Mouse (Mus musculus) layer of hippocampus, postnatal 36 days (tissue): Measurements from ENCODE around the gene Celf1. TPM values are rescaled to one million over a fixed set of nuclear protein-coding genes. Genes with fewer than 3 reads are reported as not detected.

Experiments
- DNase-seq, 2 experiments: peaks; one replicate each; pipeline ENCODE4 v3.0.0; 2022
- total RNA-seq, 2 experiments: library from RNA; stranded (reverse); gene quantifications; 2 replicates each; pipeline ENCODE4 v1.2.3; 2021

Gene Celf1
- total RNA-seq, 2 experiments from 2014 or later = 148 to 152 TPM

DNA sequence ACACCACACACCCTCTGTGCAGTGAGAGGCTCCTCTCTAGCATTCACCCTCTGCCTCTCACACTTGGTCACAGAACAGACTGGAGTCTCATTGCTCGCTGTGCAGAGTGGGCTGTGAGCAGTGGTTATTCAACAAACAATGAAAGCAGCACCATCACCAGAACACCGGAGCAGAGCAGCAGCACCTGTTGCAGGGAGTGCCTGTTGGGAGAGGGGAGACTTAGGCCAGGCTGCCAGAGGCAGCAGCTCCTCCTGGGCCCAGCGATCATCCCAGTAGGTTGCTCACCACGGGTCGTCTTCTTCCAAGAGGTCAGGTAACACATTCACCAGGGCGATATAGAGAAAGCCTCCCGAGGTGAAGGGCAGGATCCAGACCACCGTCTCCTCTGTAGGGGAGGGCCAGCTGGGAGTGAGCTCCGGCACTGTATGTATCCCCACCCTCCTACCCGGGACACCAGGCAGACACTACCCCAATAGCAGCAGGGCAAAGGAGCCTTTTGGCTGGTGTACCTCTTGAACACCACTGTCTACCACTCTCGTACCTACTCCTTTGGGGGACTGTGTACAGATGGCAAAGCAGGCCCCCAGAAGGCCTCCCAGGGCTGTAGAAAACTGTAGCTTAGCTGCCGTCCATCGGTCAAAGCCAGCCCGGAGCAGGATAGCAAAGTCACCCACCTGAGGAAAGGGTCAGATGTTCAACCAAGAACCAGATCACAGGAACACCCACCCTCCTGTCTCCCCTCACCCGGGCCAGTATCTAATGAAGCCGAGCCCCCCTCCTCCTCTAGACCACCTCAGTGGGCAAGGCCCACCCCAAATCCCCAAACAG lies 122.8 kb downstream of the Celf1 start:
- no peak for DNase-seq

DNA sequence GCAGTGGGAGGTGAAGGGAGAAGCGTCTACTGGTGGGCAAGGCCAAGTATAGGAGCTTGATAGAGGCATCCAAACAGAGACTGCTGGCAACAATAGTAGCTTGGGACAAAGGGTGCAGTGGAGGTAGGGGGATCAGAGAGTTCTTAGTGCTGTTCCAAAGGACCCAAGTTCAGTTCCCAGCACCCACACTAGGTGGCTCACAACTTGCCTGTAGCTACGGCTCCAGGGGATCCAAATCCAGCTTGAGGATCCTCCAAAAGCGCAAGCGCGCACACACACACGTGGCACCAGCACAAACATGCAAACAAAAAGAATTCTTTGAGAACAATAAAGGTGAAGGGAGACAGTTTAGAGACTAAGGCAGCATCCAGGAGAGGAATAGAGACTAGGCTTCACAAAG lies 124.0 kb downstream of the Celf1 start:
- no peak for DNase-seq

DNA sequence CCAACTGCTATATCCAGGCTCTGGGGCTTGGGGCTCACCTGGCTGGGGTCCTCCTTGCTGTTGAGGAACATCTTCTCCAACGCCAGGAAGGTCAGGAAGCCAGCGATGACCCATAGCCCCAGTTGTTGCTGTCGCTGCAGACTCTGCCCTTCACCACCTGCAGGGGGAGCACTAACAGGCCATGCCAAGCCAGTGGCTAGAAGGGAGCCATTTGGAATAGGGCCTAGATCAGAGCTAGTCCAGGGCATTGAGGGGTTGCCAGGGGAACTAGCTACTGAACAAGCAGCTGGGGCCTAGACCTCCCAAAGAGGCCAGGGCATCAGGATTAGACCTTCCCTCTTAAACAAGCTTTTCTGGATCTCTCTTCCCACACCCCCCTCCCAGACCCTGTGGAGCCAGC lies 125.4 kb downstream of the Celf1 start:
- DNase-seq = peak in 1 of 2 experiments; percentile 37

DNA sequence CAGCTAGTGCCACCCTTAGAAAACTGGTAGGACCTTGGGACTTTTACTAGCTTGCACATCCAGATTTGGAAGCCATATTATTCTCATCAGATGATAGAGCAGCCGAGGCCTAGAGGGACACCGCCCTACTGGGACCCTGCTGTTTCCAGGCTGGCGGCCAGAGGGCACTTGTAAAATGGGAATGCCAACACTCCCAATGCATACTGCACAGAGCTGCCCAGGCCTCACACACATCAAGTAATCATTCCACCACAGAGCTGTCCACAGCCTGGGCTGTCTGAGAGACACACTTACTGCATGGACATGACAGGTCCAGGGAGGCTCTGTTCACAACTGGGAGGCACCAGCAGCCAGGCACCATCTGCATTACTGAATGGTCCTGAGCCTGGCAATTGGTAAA lies 126.3 kb downstream of the Celf1 start:
- DNase-seq = no peak

DNA sequence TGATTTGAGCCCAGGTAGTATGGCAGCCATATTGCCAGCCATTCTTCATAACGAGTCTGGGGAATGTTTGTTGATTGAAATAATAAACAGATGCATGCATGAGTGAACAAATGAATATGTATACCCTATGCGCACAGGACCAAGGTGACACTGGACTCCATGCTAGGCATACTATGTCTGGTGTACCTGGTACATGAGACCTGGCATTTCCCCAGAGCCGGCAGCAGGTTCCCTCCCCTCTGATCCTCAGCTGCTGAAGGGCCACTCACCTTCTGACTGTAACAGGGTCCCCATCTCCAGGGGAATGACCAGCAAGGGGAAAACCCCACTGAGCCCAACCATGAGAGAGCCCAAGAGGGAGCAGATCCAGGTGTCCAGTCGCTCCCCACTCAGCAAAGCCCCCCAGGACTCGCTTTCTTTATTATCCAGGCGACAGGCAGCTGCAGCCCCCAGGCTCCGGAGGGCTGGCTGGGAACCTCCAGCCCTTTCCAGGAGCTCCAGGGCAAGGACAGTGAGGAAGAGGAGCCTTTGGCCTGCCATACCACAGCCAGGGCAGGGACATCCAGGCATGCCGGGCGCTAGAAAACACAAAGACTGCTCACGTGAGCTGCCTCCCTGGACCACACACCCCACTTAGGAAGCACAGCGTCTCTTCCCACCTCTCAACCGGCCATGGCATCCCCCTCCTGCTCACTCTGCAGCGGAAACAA lies 128.1 kb downstream of the Celf1 start:
- DNase-seq = no peak

DNA sequence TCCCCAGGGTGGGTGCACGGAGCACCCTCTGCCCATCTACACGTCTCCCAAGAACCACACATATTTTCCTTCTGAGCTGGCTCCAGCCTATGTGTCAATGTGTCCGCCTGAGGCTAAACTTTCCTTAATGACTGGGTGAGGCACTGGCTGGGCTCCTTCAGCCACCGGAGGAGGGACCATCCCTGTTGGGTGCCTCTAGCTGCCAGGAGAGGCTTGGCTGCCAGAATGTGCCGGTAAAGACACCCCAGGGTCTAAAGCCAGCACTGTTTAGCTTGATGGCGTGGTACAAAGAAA lies 128.6 kb downstream of the Celf1 start:
- DNase-seq = no peak

Other genes starting within 250 kb of the Celf1 start
- gene Fnbp4, start 195.0 kb upstream of the Celf1 start, total RNA-seq = 10 to 100 TPM; 53.5 to 66.8 TPM
- under 1 TPM; 0.47 to 0.78 TPM for gene Agbl2, start 157.7 kb upstream of the Celf1 start, total RNA-seq
- 100 to 1,000 TPM; 120 to 137 TPM for gene Mtch2, start 93.2 kb upstream of the Celf1 start, total RNA-seq
- gene C1qtnf4, start 54.5 kb upstream of the Celf1 start, total RNA-seq = 100 to 1,000 TPM; 195 to 200 TPM
- 10 to 100 TPM; 34.0 to 44.0 TPM for gene Kbtbd4, start 35.6 kb upstream of the Celf1 start, total RNA-seq
- gene Ndufs3, start 35.6 kb upstream of the Celf1 start, total RNA-seq = 100 to 1,000 TPM; 228 to 253 TPM
- gene Rapsn, start 95.2 kb downstream of the Celf1 start, total RNA-seq = under 1 TPM; 0.22 to 0.61 TPM
- 100 to 1,000 TPM; 207 to 228 TPM for gene Psmc3, start 113.6 kb downstream of the Celf1 start, total RNA-seq
- gene Slc39a13, start 130.0 kb downstream of the Celf1 start, total RNA-seq = 10 to 100 TPM; 27.2 to 32.2 TPM
- 1 to 10 TPM; 3.9 to 4.1 TPM for gene Spi1, start 142.0 kb downstream of the Celf1 start, total RNA-seq
- under 1 TPM; 0.10 to 0.25 TPM for gene Mybpc3, start 177.8 kb downstream of the Celf1 start, total RNA-seq
- 100 to 1,000 TPM; 246 to 247 TPM for gene Madd, start 243.5 kb downstream of the Celf1 start, total RNA-seq